Mouse (Mus musculus): ENCODE data around the gene Lrrc25.

The Lrrc25 gene

DNA sequence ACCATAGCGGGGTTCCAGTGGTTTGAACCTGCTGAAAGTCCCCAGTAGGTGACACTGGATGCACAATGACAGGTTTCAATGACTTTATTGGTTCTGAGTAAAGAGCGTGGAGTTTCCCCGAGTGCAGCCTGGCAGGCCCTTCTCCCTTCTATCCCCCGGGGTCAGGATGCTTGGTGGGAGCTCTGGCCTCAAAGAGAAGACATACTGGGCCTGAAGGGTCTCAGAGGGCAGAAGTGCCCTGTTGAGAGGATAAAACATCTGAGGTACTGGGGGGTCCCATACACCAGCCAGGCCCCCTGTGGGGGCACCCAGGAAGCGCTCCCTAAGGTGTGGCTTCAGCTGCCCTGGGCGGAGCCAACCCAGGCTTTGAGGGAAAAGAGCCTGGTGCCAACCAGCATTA, 30.4 kb downstream of the Lrrc25 start:
- in situ Hi-C loops (cut with MboI; ENCODE audit: low sequenced_read_pairs): no loop called here

DNA sequence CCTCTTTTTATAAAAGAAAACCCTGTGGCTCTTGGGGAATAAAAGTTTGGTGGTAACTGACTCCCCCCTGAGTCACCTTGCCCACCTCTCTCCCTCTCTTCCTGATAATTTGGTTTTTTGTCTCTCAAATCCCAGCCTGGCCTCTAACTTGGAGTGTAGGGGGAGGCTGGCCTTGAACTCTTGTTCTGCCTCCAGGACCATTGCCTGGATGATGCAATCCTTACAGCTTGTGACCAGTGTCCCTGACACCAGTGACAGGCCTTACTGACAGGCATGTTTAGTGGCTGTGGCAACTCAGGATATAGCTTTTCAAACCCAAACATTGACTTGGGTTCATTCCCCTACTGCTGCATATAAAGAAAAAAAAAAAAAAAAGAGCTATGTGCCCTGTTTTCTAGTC, 30.8 kb downstream of the Lrrc25 start:
- in situ Hi-C loops (cut with MboI; ENCODE audit: low sequenced_read_pairs): no loop called here

DNA sequence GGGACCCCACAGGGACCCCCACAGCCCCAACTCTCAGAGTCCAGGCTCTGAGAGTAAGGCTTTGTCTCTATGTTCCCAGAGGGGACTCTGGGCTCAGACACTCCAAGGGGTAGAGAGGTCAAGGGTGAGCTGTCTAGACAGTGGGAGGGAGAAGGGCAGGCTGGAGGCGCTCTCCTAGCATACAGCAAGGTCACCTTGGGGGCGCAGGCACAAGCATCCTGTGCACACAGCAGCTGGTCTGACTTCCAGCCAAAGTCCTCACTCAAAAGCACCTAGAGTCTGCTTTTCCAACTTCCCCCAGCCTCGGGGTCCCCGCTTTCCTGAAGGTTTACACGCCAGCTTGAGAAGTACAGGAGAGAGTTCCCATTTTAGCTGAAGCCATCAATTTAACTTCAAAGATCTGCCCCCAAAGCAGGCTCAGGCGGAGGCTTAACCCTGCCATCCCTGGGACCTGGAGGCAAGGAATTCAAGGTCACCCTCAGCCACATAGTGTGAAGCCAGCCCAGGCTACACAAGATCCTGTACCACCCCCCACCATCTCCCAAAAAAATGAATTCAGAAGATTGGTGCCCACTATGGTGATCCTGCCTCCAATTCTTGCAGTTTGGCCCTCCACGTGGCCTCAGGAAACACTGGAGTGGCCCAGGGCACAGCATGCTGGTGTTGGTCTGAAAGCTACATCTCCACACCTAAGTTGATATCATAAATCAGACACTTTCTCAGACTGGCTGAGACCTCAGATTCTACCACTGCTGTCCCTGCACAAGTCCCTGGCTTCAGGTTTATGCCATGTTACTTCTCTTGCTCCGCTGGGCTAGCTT, 31.6 kb downstream of the Lrrc25 start:
- in situ Hi-C loops (cut with MboI; ENCODE audit: low sequenced_read_pairs): no loop called here

DNA sequence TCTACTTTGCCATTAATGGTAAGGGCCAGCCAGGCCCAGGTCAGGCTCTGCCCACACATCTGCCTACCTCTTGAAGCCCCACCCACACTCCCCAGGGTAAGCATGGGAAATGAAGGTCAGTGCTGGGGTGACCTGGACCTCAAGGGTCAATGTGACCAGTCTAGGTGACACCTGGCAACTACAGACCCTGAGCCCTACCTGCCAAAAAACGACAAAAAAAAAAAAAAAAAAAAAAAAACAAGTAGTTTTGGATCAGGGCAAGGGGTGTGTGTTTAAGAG, 32.1 kb downstream of the Lrrc25 start:
- in situ Hi-C loops (cut with MboI; ENCODE audit: low sequenced_read_pairs): no loop called here

DNA sequence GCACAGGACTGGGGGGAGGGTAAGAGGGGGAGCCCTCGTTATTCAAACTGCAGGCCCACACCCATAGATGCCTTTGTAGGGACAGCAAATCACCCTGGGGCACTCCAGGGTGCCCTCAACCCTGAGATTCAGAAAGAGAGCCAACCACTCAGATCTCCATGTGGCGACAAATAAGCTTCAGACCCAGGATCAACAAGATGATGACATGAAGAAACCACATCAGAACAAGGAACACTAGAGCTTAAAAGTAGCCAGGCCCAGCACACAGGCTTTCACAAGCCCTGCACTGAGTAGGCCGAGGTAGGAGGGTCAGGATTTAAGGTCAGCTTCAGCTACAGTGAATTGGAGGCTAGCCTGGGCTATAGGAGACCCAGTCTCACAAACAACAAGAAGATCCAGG, 33.0 kb downstream of the Lrrc25 start:
- in situ Hi-C loops (cut with MboI; ENCODE audit: low sequenced_read_pairs): no loop called here

DNA sequence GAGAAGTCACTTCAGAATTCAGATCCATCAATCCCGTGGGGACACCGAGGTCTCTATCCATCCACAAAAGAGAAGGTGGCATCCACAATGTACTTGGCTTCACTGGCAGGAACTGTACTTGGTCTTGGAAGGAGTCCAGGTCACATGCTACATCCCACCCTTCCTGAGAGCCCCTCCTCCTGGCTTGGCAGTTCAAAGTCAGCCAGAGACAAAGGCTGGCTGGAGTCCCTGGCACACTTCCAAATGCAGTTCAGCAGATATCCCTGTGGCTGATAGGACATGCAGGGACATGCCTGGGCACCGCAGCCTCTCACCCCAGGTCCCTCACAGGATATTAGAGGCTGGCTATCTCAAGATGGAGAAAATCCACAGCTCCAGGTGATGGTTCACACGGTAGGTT, 33.4 kb downstream of the Lrrc25 start:
- in situ Hi-C loops (cut with MboI; ENCODE audit: low sequenced_read_pairs): no loop called here

DNA sequence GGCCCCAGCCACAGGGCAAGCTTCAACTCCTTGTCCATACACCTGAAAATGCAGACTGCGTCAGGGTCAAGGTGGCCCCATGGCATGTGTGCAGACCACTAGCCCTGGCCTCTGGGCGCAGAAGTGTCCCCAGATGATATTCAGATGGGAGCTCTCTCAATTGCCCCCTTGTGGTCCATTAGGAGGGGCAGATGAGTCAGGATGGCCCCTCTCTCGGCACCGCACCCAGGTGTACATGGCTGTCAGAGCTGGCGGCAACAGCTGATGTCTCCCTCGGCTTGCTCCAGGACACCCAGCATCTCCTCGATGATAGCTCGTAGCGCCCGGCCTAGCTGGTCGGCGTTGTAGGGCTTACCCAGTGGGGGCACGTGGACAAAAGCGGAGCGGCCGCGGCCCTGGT, 34.4 kb downstream of the Lrrc25 start:
- in situ Hi-C loops (cut with MboI; ENCODE audit: low sequenced_read_pairs): no loop called here

DNA sequence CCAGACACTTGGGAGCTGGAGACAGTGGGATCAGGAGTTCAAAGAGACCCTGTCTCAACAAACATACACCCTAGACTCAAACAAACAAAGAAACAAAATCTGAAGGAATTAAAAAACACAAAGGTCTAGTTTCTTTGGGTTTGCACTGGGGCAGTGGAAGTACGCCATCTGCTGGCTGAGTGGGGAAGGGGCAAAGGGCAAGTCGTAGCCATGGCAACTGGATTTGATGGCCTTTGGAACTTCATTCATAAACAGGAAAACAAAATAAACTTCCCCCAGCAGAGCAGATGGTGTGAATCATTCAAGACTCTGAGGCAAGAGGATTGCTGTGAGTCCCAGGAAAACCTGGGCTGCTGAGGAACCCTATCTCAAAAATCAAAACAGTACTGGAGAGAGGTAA, 37.3 kb downstream of the Lrrc25 start:
- in situ Hi-C loops (cut with MboI; ENCODE audit: low sequenced_read_pairs): no loop called here

DNA sequence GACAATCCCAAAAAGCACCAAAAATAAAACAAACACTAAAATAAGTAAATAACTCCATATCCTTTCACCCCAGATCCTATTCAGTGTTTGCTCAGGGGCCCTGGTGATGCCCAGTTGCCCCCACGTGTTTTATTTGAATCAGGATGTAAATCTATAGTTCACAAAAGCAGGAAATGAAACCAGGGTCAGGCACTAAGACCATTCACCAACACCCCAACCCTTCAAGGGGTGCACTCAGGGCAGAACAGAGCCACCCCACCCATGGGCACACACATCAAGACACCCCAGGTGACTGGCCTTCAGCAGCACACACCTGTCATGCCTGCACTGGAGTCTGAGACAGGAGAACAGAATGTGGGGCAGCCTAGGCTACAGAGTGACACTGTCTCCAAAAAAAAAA, 38.2 kb downstream of the Lrrc25 start:
- in situ Hi-C loops (cut with MboI; ENCODE audit: low sequenced_read_pairs): no loop called here

DNA sequence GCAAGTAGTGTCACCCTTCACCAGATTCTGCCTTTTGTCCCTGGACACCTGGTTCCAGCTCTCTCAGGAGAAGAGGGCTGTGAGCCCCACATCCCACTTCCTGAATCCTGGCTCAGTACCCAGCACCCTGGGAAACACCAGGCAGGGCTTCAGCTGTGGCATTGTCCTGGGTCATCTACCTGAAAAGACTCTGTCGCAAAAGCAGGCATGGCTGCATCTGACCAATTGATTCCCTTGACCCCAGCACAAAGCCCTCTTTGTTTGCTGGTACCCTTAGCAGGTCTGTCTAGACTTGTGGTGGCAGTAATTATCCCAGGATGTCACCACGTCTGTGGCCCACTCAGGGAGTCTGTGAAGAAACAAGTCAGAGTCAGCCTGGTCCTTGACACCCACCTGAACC, 39.5 kb downstream of the Lrrc25 start:
- in situ Hi-C loops (cut with MboI; ENCODE audit: low sequenced_read_pairs): no loop called here

DNA sequence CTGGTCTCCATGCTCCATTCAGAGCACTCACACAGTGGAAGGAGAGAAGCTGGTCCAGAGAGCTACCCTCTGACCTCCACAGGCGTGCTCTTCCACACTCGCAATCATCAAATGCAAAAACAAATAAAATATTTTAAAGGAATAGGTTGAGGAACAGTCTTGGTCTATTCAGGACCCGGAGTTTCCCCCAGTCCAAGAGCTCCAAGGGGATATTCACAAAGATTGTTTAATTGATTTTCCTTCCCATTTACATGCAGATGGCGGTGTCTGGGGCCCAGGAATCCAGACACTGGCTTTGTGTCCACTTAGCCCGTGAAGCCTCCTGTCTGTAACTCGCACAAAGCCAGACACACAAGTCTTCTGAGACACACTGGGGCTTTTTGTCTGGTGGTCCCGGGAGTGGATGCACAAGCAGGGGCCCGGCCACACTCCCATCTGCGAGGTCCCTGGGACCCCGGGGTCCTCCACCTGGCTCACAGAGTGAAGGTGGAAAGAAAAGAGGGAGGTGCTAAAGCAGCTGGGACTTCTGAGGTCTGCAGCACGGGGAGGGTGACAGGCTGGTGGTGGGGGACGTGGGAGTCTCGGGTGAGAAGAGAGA, 40.3 kb downstream of the Lrrc25 start:
- in situ Hi-C loops (cut with MboI; ENCODE audit: low sequenced_read_pairs): no loop called here

DNA sequence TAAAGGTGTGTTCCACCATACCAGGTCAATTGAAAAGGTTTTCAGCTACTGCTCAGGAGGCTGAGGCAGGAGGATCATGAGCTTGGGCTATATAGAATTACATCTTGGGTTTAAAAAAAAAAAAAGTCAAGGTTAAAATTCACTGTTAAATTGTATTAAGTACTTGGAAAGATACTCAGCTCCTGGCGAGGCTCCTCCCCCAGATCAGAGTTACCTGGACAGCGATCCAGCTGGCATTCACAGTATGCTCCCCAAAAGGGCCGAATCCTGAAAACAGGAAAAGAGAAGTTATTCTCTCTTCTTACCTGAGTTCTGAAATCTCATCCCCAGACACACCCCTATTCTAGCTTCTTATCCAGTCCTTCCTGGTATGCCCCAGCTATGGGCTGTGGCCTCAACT, 41.3 kb downstream of the Lrrc25 start:
- in situ Hi-C loops (cut with MboI; ENCODE audit: low sequenced_read_pairs): no loop called here

DNA sequence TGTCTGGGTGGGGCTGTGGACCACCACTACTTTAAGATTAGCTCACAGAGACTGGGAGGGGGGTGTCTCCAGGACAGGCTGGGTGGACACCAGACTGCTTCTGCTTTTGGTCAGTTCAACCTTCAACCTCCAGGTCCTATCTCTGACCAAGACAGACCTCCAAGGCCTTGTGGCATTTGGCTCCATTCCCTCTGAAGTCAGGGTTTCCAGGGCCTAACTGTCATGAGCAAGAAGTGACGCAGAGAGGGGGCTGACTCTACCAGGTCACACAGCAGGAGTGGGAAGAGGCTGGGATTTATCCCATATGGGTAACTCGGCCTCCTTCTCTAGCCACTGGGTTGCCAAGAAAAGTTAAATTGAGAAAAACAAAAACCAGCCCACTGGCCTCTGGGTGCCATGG, 41.8 kb downstream of the Lrrc25 start:
- in situ Hi-C loops (cut with MboI; ENCODE audit: low sequenced_read_pairs): no loop called here

DNA sequence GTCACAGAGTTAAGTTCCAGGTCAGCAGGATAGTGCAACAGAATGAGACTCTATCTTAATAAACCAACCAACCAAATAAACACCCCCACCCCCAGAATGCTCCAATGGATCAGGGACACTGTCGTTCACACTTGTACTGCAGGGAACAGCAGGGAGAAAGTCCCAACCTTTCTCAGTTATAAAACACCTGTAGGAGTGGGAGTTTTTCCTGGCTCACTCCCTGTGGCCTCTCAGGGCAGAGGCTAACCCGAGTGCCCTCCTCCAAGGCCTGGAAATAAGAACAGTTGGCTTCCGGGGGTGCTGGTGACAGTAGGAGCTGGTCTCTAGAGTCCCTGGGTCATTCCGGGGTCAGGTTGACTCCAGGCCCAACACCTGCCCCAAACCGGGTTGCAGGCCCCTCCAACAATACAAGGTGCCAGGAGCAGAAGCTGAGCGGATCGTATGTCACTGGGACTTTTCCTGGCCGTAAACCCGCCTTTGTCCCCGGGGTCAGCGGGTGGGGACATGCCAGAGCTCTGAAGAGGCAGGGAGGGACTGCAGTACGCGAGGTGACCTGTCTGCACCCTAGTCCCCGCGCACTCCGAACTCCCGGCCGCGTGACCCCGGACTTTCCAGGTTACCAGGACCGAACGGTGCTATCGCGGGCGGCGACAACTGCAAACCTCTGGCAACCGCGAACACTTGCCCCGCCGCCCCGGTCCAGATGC, 43.1 kb downstream of the Lrrc25 start:
- in situ Hi-C loops (cut with MboI; ENCODE audit: low sequenced_read_pairs): no loop called here

DNA sequence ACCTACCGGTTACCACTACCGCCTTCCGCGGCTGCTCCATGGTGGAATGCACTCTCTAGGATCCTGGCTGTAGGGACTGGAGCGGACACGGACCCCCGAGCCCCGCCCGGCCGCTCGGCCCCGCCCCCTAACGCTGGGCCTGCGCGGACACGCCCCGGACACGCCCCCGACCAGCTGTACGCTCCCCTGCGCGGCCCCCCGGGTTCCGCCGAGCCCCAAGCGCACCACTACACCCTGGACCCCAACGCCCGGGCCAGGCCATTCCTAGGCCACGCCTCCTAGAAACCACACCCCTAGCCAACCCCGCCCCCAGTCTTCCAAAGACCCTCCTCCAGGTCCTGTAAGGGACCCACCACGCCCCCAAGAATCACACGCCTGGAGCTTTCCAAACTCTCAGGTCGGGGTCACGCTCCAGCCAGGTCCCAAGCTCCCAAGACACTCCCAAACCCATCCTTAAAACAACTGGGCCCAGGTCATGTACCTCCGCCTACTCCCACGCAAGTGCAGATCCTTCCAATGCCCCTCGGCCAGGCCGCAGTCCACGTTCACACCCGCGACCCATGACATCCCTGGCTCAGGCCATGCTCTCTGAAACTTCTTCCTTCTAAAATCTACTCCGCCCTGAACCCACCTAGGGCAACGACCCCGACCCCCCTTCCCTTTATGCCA, 43.8 kb downstream of the Lrrc25 start:
- in situ Hi-C loops (cut with MboI; ENCODE audit: low sequenced_read_pairs): no loop called here

DNA sequence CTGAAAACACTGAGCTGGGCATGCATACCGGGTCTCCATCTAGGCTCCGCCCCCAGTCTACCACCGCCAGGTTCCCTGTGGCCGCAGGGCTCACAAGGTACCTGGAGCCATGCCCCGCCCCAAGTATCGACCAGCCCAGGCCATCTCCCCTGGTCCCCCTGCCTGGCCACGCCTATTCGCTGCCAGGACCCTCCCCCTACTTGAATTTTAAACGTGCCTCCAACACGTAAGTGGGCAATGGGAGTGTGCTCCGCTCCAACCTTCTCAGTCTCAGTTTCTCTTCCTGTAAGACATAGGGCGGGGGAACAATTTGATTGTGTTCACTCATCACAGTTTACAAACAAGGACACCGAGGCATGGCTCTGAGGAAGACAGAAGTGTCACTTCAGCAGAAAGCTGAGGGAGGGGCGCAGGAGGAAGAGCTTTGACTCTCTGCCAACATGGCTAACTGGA, 44.3 kb downstream of the Lrrc25 start, which contains the start of gene Pgpep1:
Gene Pgpep1, minus strand, starts transcription at position 116 of the 453 bp plus-strand sequence.
- in situ Hi-C loops (cut with MboI; ENCODE audit: low sequenced_read_pairs): no loop called here

DNA sequence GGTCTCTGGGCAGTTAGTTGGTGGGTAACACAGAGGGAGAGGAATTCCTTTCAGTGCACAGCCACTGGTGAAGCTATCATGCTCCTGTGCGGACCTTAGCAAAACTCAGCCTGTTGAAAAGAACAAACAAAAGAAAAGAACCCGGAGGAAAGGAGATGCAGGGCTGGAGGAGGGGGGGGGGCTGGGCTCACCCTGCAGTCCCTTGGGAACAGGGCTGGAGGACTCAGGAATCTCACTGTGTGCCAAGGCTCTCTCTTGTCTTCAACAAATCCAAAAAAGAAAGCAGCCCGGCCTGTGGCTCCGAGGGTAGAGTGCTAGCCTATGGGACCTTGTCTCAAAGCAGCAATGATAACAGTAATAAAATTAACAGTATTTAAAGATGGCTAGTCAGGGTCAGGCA, 47.7 kb downstream of the Lrrc25 start:
- in situ Hi-C loops (cut with MboI; ENCODE audit: low sequenced_read_pairs): no loop called here

DNA sequence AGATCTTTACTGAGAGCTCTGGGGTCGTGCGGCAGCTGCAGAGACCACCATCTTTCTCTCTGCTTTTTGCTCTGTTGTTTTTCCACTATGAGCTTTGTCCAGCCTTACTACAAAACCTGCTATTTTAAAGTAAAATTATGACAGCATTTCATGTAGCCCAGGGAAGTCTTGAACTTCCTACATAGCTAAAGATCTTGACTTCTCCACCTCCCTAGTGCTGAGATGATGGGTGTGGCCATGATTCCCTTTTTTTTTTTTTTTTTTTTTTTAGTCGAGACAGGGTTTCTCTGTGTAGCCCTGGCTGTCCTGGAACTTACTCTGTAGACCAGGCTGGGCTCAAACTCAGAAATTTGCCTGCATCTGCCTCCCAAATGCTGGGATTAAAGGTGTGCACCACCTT, 48.7 kb downstream of the Lrrc25 start:
- in situ Hi-C loops (cut with MboI; ENCODE audit: low sequenced_read_pairs): no loop called here

DNA sequence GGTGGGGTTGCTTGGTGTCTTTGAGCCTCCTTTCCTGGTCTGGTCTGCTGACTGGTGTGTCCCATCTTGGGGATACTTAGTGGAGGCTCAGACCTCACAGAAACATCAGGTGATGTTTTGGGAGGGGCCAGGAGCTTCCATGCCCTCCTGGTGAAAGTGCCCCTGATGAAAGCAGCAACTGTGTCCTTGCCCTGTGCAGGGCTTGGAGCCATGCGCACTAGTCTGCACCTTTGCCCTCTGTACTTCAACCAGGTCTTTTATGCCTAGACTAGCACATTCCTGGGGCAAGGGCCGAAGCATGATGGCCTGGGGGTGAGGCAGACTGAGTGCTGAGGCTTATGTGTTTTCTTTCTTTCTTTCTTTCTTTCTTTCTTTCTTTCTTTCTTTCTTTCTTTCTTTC, 49.6 kb downstream of the Lrrc25 start:
- in situ Hi-C loops (cut with MboI; ENCODE audit: low sequenced_read_pairs): no loop called here

DNA sequence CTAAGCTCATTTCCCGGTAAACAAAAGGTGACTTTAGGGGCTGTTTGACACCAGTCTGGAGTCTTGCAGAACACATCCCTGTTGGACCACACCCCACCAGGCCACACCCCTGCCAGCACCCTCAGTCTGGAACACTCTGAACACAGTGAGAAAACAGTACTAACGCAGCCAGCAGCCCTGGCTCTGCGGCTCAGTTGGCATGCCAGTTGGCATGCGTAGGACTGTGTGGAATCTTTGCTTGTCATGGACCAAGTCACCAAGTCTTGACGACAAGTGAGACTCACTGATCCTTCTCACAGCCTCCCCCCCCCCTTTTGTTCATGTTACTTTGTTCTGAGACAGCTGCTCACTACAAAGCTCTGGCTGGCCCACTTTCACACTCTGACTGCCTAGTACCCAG, 51.1 kb downstream of the Lrrc25 start:
- in situ Hi-C loops (cut with MboI; ENCODE audit: low sequenced_read_pairs): no loop called here
